Mouse (Mus musculus): ENCODE data around the gene Ptbp1.
"Not testable (repeated sequence)": the region's sequence is repeated elsewhere in the genome, so short reads cannot be mapped to it uniquely, and the experiment has no call there.

Gene Ptbp1

GRCm38 (mm10) chr10:79884446-79884845 is 30.2 kb downstream of the Ptbp1 start:
- no peak for DNase-seq

GRCm38 (mm10) chr10:79884938-79885337 is 30.7 kb downstream of the Ptbp1 start:
- DNase-seq = not testable (repeated sequence)

GRCm38 (mm10) chr10:79886054-79886453 is 31.8 kb downstream of the Ptbp1 start, which contains the start of gene Elane:
Gene Elane (plus strand): TSS chr10:79886247.
- DNase-seq = no peak

GRCm38 (mm10) chr10:79886611-79887010 is 32.4 kb downstream of the Ptbp1 start:
- DNase-seq = no peak

- no peak for DNase-seq
Observed at GRCm38 (mm10) chr10:79889386-79889785, 35.2 kb downstream of the Ptbp1 start.

GRCm38 (mm10) chr10:79890670-79891069 is 36.4 kb downstream of the Ptbp1 start, which contains the start of gene Cfd:
Gene Cfd (plus strand): TSS chr10:79890853.
- DNase-seq = no peak

GRCm38 (mm10) chr10:79892451-79893118 is 38.4 kb downstream of the Ptbp1 start:
- DNase-seq = peak; percentile 86

GRCm38 (mm10) chr10:79896306-79896705 is 42.1 kb downstream of the Ptbp1 start:
- DNase-seq = no peak

- no peak for DNase-seq
Observed at GRCm38 (mm10) chr10:79896814-79897213, 42.6 kb downstream of the Ptbp1 start.

- no peak for DNase-seq
Observed at GRCm38 (mm10) chr10:79897316-79898245, 43.4 kb downstream of the Ptbp1 start.

GRCm38 (mm10) chr10:79900951-79901410 is 46.8 kb downstream of the Ptbp1 start:
- peak; percentile 98 for DNase-seq

- DNase-seq = no peak
Observed at GRCm38 (mm10) chr10:79906712-79907111, 52.5 kb downstream of the Ptbp1 start.

GRCm38 (mm10) chr10:79907415-79907814 is 53.2 kb downstream of the Ptbp1 start:
- no peak for DNase-seq

- peak; percentile 98 for DNase-seq
Observed at GRCm38 (mm10) chr10:79908167-79909091, 54.2 kb downstream of the Ptbp1 start, which contains the start of gene Med16. Gene Med16 (minus strand): TSS chr10:79908923.

- no peak for DNase-seq
Observed at GRCm38 (mm10) chr10:79909092-79909922, 55.1 kb downstream of the Ptbp1 start.

- DNase-seq = no peak
Observed at GRCm38 (mm10) chr10:79910556-79910955, 56.3 kb downstream of the Ptbp1 start, which contains the start of gene Gm26602. Gene Gm26602 (plus strand): TSS chr10:79910856.

GRCm38 (mm10) chr10:79912412-79912811 is 58.2 kb downstream of the Ptbp1 start:
- no peak for DNase-seq
